Mouse (Mus musculus) cerebellum, adult 8-10 months (tissue): Measurements from ENCODE around the gene Maml2.

ENCODE experiments used
- DNase-seq: peaks from one replicate; pipeline ENCODE4 v3.0.0; 2022

Maml2 gene

DNA sequence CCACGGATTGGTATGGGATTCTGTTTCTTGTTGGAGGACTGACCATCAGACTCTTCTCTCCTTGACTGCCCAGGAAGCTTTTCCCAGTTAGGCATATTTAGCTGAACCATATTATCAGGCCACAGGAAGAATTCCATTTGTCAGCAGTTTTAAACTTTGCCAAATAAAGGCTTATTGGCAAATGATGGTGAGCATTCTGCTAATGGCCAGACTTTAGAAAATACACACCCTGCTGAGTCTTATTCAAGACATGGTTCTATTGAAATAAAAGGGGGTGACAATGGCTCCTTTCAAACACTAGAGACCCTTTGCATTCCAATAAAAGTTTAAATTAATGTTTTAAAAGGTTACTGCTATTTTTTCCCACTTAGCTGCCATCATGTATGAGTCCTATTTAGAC, 279.4 kb downstream of the Maml2 start:
- DNase-seq, result no peak

DNA sequence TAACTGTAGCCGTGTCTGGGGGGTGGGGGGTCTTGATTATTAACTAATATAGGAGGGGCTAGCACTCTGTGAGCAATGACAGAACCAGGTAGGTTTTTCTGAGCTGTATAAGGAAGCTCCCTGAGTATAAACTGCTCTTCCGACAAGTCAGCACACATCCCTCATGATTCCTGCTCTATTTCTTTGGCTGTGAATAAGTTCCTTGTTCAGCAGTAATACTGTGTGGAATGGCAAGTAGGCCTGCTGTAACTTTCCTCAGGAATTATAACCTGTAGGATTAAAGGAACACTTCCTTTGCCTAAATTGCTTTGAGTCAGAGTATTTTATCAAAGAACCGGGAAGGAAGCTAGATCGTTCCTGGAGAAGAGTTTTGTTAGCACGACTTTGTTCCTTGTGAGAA, 283.4 kb downstream of the Maml2 start:
- no peak for DNase-seq

- no peak for DNase-seq
Measured at GRCm38 (mm10) chr9:13583952-13584351, 286.2 kb downstream of the Maml2 start.

DNA sequence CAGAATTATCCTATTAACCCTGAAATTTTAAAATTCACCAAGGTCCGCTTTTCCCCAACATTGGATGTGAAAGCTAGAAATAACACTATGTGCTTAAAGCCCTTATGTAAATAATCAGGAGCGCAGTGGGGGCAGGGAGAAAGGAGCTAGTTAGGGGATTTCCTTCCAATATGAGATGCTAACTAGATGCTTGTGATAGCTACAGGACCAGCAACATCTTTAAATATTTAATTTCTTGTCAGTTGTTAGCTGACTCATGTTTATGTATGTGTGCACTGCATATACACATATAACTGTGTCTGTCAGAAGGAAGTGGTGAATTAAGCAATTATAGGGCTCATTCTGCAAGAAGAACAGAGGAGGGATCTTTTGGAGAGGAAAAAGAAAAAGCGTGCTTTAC, 286.7 kb downstream of the Maml2 start:
- DNase-seq, result no peak

DNA sequence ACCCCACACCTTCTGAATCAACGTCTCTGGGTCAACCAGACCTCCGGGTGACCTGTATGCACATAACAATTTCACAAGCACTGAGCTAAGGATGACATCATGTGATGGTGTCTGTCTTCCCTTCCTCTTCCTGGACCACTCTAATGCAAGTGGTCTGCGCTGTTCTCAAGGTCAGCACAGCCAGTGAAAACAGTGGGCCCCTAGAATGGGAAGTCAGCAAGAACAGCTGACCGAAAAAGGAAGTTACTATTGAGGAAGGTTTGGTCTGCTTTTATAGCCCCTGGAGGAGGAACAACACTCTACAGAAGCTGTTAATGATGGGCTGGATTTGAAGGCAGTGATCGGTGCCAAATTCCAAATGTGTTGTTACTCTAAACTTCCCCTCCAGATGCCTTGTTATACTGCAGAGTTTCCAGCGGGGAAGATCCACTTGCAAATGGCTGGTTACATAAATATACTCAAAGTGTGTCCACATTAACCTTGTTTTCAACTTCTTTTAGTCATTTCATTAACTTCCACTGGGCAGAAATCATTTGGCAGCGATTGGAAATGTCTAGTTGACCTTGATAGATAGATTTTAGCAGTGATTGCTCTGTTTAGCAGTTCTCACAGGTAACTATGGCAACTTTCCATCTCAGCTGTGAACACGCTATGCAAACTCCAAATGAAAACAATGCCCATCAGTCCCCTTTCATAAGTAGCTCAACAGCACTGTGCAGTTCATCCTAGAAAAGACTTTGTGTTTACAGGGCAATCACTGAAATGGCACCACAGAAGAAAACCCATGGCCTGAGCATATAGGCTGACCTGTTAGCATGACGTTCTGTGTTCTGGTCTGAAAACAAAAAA, 289.6 kb downstream of the Maml2 start:
- no peak for DNase-seq

DNA sequence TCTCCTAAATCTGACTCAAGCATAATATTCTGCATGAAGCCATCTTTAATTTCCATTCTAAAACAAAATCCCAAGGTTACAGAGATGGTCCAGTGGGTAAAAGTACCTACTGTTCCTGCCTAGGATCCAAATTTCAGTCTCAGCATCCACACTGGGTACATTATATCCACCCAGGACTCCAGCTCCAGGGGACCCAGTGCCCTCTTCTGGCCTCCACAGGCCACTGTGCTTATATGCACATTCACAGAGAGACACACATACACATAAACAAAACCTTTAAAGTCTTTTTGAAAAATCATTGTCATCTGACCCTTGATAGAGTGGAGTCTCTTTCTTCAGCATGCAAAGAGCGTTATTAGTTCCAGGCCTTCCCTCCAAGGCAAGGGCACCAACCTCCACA, 291.0 kb downstream of the Maml2 start:
- DNase-seq, result no peak

DNA sequence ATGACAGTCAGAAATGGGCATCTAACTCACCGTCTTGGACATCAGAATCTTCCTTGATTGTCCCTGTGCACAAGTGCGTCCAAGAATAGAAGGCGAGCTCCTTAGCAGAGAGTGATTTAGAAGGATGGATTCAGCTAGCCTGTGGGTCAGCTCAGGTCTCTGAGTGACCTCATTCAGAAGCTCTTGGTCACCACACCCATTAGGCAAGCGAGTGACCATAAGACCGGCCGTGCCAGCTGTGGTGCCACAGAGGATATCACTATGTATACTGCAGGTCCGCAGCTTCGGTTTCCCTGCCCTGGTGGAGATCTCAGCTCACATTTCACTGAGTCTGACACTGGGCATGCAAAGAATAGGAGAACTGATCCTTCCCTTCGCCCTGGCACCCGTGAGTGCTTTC, 294.9 kb downstream of the Maml2 start:
- DNase-seq, result no peak

DNA sequence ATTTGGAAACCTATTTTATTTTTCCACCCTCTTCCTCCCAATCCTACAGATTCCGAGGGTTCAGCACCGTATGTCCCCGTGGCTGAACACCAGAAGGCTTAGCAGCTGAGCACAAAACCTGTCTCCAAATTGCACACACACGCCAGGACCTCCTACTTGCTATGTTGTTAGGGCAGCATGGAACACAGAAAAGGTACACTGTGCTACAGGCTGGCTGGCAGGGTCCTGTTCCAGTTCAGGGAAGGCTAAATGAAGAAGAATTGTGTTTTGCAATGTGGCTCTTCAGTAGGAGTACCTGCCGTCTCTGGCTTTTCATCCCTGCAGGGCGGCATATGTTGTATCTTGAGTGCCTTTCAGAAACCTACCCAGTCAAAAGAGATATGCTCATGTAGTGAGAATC, 300.0 kb downstream of the Maml2 start:
- DNase-seq, result peak; percentile 80

DNA sequence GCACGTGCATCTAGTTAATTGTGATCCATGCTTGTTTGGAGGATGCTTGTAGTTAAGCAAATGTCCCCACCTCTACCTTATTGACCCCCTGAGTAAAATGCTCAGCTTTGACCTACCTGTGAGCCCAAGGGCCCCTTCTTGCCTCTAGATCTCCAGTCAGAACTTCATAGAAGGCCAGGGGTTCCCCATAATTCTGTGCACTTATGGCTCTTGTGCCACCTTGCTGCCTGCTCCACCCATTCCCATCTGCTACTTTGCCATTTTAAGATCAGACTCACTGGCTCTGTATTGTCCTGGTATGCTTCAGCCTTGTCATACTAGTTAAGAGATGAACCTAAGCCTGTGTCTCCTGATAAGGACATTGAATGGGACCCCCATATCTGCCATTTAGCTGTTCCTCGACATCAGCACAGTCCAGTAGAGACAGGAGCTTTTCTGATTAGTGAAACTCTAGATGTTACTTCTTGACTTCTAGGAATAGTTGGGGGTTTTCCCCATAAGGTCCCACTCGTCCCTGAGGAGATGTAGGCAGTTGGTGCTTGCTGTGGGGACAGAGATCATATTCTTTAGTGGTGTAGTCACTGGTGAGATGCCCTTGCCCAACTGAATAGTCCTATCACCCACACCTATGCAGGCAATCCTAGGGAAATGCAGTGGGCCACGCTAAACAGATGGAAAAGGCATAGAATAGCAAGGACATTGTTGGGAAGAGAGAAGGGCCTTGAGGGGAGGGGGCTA, 301.0 kb downstream of the Maml2 start:
- no peak for DNase-seq

DNA sequence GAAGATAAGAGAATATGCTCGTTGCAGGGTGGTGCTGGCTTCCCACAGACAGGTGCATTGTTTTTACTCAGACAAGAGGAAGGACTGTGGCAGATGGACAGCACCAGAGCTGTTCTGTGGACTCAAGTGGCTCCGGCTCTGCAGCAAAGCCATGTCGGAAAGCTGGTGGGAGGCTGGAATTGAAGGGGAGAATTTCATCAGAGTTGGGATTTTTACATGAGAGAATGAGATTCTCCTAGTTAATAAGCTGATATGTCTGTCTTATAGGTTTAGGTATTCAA, 301.5 kb downstream of the Maml2 start:
- no peak for DNase-seq

- no peak for DNase-seq
Measured at GRCm38 (mm10) chr9:13599800-13600199, 302.0 kb downstream of the Maml2 start.

GRCm38 (mm10) chr9:13601729-13602128, 304.0 kb downstream of the Maml2 start:
- no peak for DNase-seq

- no peak for DNase-seq
Measured at GRCm38 (mm10) chr9:13603533-13604143, 305.9 kb downstream of the Maml2 start.

DNA sequence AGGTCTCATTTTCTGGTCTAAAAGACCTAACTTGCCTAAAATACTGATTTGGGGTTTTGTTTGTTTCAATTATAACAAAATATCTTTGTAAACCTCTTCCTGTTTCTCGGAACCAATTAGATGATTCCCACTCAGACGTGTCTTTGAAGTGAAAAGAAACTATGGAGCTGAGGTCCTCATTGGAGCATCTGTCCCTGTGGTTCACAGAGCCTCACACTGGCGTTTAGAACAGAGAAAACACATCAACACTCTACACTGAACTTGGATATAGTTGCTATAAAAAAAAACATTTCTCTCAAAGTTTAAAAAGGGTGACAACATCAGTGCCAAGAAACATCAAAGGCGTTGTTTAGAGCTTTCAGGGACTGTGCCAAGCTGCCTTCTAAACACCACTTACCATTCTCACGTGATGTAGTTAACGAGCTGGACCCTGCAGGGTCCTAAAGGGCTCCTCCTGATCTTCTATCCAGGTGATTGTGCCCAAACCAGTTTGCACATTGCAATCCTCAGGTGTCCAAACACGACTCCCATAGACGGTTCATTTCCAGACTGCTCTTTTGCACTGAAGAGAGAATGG, 309.9 kb downstream of the Maml2 start:
- DNase-seq, result no peak

DNA sequence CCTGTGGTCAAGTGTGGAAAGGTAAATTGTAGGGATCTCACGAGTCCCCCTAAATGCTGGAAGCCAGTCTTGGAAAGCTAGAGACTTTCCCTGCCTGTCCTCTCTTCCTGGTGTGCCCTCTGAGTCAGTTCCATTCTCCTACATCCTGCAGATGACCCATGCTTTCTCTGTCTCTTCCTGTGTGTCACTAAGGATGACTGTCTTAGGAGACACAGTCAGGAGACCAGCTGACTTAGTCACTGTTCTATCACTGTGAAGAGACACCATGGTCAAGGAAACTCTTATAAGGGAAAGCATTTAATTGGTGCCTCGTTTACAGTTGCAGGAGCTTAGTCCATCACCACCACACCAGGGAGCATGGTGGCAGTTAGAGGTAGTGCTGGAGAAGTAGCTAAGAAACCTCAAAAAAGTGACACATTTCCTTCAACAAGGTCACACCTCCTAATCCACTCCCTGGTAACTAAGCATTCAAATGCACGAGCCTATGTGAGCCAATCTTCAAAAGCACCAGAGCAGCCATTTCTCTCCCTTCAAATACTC, 310.8 kb downstream of the Maml2 start:
- no peak for DNase-seq

GRCm38 (mm10) chr9:13611561-13611960, 313.8 kb downstream of the Maml2 start:
- DNase-seq, result no peak

DNA sequence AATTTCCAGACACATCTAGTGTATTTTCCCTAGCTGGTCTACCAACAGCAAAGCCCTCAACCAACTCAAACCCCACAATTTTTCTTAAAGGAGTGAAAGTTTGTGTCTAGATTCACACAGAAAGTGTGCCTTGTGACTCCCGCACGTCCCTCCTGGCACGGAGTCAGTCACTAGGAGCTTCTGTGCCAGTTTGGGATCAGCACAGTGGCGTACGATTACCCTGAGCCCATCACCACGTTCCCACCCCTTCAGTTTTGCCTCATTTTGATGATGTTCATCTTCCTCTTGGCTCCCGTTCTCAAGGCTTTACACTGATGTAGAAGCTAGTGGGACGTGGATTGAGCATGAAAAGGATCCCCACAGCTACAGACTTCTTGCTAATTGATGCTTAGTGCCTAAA, 314.6 kb downstream of the Maml2 start:
- no peak for DNase-seq

DNA sequence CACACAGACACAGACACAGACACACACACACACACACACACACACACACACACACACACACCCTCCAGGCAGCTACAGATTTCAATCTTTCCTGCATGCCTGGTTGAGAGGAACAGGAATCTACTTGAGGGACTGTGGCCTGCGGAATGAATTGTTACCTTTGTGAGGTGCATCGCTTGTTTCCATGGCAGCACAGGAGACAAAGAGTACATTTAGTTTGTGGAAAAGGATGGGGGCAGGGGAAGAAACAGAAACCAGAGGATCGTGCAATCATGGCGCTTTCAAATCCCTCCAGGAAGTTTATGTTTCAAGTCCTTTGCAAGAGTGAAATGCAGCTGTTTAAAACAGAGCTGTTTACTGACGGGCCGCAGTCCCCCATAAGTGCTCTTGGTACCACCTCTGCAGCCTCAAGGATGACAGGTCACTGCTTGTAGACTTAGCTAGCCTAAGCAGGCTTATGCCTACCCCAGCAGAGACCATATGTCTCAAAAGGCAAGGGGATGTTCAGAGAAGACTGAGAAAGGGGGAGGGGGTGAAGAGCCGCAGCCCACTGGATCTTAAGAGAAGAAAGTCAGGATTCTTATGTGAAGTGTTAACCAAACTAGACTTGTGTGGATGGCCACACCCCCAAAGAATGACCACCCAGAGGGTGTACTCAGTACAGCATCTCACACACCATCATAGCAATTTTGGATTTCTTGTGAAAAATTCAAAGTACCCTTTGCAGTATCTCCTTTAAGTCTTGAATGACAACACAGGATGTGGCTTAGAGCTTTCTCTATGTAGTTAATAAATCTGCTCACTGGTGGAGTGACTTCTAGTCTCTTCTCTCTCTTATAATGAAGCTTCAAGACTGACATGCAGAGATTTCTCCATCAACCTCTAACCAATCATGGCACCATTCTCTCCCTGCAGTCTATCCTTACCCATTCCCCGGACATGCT, 315.8 kb downstream of the Maml2 start:
- DNase-seq, result no peak

GRCm38 (mm10) chr9:13616383-13617009, 318.7 kb downstream of the Maml2 start:
- DNase-seq, result no peak

GRCm38 (mm10) chr9:13620794-13621193, 323.0 kb downstream of the Maml2 start:
- no peak for DNase-seq

GRCm38 (mm10) chr9:13621941-13622340, 324.2 kb downstream of the Maml2 start:
- no peak for DNase-seq

- no peak for DNase-seq
Measured at GRCm38 (mm10) chr9:13622426-13622825, 324.7 kb downstream of the Maml2 start.
